Mouse (Mus musculus) liver, adult 2 months (tissue): Measurements from ENCODE around the gene Ntn1.

ENCODE experiments used
- CTCF ChIP-seq: fragments of 200-500 bp; IDR thresholded peaks from 2 replicates; pipeline ENCODE4 v1.5.1; 2011; ENCODE audit warnings: low read depth, low read length, control low read depth
- POLR2A ChIP-seq: fragments of 200-500 bp; IDR thresholded peaks from 2 replicates; pipeline ENCODE4 v1.6.1; 2011; ENCODE audit warnings: low read length, control low read depth; ENCODE audit not compliant: insufficient read depth; ENCODE audit errors: extremely low read depth

DNA sequence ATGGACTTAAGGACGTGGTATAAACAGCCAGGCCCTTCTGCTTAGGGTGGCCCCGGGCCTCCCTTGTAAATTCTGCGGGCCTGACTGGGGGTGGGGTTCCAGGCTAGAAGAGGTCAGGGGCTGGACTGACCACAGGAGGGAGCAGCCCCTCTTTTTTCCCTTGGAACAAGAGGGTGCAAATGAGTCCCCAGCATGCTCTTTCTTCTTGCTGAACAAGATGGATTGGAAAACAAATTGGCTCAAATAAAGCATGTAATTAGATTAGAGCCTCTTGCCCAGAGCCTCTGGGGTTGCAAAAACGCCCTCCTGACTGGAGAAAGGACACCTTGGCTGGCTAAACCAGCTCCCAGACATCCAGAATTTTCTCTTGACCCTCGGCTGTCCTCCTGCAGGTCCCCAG lies 160.9 kb downstream of the Ntn1 start:
- no peak for TF ChIP-seq POLR2A
- TF ChIP-seq CTCF, result no peak
